Mouse (Mus musculus): ENCODE measurements around the gene Dpf3. TPM values are rescaled to one million over a fixed set of nuclear protein-coding genes. Genes with fewer than 3 reads are reported as not detected.

Dpf3 gene
- polyA plus RNA-seq, 1 experiment: 0.52 TPM

DNA sequence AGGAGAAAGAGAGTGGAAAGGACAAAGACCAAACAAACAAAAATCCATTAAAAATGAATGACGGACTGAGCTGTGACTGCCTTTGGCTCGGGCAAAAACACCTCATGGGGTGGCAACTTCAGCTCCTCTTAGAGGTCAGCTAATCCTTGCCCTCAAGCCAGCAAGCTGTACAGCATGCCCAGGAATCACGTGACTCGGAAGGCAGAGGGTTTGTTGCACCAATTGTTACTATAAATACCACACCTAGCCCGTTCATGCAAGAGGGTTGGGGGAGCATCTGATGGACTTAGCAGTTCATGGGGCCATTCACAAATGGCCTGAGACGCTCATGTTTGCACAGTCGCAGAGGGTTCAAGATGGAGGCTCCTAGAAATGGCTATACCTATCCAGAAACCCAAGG is 253.9 kb downstream of the Dpf3 start:
- Histone ChIP-seq H3ac (ENCODE audit: control insufficient read depth, insufficient read length) (no peak overlapping the region), H3K4me3 (no peak overlapping the region), H3K79me2 (ENCODE audit: control insufficient read depth, insufficient read depth) (no peaks in the 10 kb centered on the region), H3K27me3 (ENCODE audit: control insufficient read depth, insufficient read depth, insufficient read length) (no peaks in the 10 kb centered on the region), H3K36me3 (ENCODE audit: control insufficient read depth, insufficient read depth) (no peaks in the 10 kb centered on the region), H3K4me2 (ENCODE audit: low read depth) (no peak overlapping the region)
- TF ChIP-seq MYOG (IDR thresholded peaks at IDR 0.05; ENCODE audit: control insufficient read depth in 1 of 3, insufficient read depth in 1 of 3, insufficient read length in 2 of 3, low read depth in 2 of 3): no peak
- no peak for TF ChIP-seq USF1 (IDR thresholded peaks at IDR 0.05; ENCODE audit: low read depth)
- no peak for TF ChIP-seq SRF (IDR thresholded peaks at IDR 0.05; ENCODE audit: control insufficient read depth, insufficient read length, low read depth)
- TF ChIP-seq TCF12 (IDR thresholded peaks at IDR 0.05; ENCODE audit: insufficient read depth, poor library complexity, severe bottlenecking): no peak
- TF ChIP-seq MAX (IDR thresholded peaks at IDR 0.05; ENCODE audit: low read depth): no peak
- no peak for TF ChIP-seq CEBPB (IDR thresholded peaks at IDR 0.05; ENCODE audit: insufficient read depth, poor library complexity, severe bottlenecking)
- no peak for TF ChIP-seq POLR2AphosphoS2 (IDR thresholded peaks at IDR 0.05; ENCODE audit: insufficient read length, low read depth)
- no peak for TF ChIP-seq POLR2A (IDR thresholded peaks at IDR 0.05; ENCODE audit: insufficient read length, low read depth)
- TF ChIP-seq TCF3 (IDR thresholded peaks at IDR 0.05; ENCODE audit: insufficient read length, low read depth): no peak
- no peak for TF ChIP-seq E2F4 (IDR thresholded peaks at IDR 0.05; ENCODE audit: insufficient read depth)
- no peak for TF ChIP-seq MYOD1 (IDR thresholded peaks at IDR 0.05; ENCODE audit: control insufficient read depth in 1 of 3, insufficient read length in 2 of 3, low read depth in 2 of 3)
- TF ChIP-seq REST (IDR thresholded peaks at IDR 0.05; ENCODE audit: insufficient read depth, insufficient read length): no peak

- H3ac ChIP-seq (ENCODE audit: control insufficient read depth, insufficient read length): no peak overlapping the region
- no peak overlapping the region for H3K4me2 ChIP-seq (ENCODE audit: low read depth)
- no peaks in the 10 kb centered on the region for H3K27me3 ChIP-seq (ENCODE audit: control insufficient read depth, insufficient read depth, insufficient read length)
- H3K36me3 ChIP-seq (ENCODE audit: control insufficient read depth, insufficient read depth): no peaks in the 10 kb centered on the region
- TF ChIP-seq MYOD1 (IDR thresholded peaks at IDR 0.05; ENCODE audit: control insufficient read depth in 1 of 3, insufficient read length in 2 of 3, low read depth in 2 of 3): no peak
- no peak for TF ChIP-seq SRF (IDR thresholded peaks at IDR 0.05; ENCODE audit: control insufficient read depth, insufficient read length, low read depth)
- TF ChIP-seq TCF12 (IDR thresholded peaks at IDR 0.05; ENCODE audit: insufficient read depth, poor library complexity, severe bottlenecking): no peak
- TF ChIP-seq MAX (IDR thresholded peaks at IDR 0.05; ENCODE audit: low read depth): no peak
- no peak for TF ChIP-seq E2F4 (IDR thresholded peaks at IDR 0.05; ENCODE audit: insufficient read depth)
- TF ChIP-seq MYOG (IDR thresholded peaks at IDR 0.05; ENCODE audit: control insufficient read depth in 1 of 3, insufficient read depth in 1 of 3, insufficient read length in 2 of 3, low read depth in 2 of 3): no peak
- no peak for TF ChIP-seq REST (IDR thresholded peaks at IDR 0.05; ENCODE audit: insufficient read depth, insufficient read length)
- TF ChIP-seq POLR2A (IDR thresholded peaks at IDR 0.05; ENCODE audit: insufficient read length, low read depth): no peak
- TF ChIP-seq TCF3 (IDR thresholded peaks at IDR 0.05; ENCODE audit: insufficient read length, low read depth): no peak
- no peak for TF ChIP-seq POLR2AphosphoS2 (IDR thresholded peaks at IDR 0.05; ENCODE audit: insufficient read length, low read depth)
- no peak for TF ChIP-seq CEBPB (IDR thresholded peaks at IDR 0.05; ENCODE audit: insufficient read depth, poor library complexity, severe bottlenecking)
- TF ChIP-seq USF1 (IDR thresholded peaks at IDR 0.05; ENCODE audit: low read depth): no peak
- no peaks in the 10 kb centered on the region for H3K79me2 ChIP-seq (ENCODE audit: control insufficient read depth, insufficient read depth)
- H3K4me3 ChIP-seq: no peak overlapping the region
Measured at GRCm38 (mm10) chr12:83232916-83233315, 254.6 kb downstream of the Dpf3 start.

DNA sequence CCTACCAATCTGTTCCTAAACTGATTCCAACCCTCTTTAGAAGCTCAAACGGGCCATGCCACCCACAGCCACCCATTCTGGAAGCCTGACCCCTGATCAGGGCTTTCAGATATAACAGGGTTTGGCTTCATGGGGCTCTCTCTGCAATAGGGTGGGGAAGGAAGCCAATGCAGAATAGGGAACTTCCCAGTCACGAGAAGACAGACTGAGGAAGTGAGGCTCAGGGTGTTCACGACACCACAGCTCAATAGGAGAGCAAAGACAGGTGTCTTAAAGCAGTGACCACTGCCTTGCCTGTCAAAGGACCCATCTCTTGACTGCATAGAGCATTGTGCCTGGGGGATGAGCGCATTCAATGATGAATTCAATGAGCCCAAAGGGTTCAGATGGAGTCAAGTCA is 256.3 kb downstream of the Dpf3 start:
- Histone ChIP-seq H3K79me2 (ENCODE audit: control insufficient read depth, insufficient read depth) (no peaks in the 10 kb centered on the region), H3ac (ENCODE audit: control insufficient read depth, insufficient read length) (no peak overlapping the region), H3K4me2 (ENCODE audit: low read depth) (no peak overlapping the region), H3K27me3 (ENCODE audit: control insufficient read depth, insufficient read depth, insufficient read length) (no peaks in the 10 kb centered on the region), H3K36me3 (ENCODE audit: control insufficient read depth, insufficient read depth) (no peaks in the 10 kb centered on the region), H3K4me3 (no peak overlapping the region)
- TF ChIP-seq USF1 (IDR thresholded peaks at IDR 0.05; ENCODE audit: low read depth) (no peak), REST (IDR thresholded peaks at IDR 0.05; ENCODE audit: insufficient read depth, insufficient read length) (no peak), MYOD1 (IDR thresholded peaks at IDR 0.05; ENCODE audit: control insufficient read depth in 1 of 3, insufficient read length in 2 of 3, low read depth in 2 of 3) (no peak), POLR2AphosphoS2 (IDR thresholded peaks at IDR 0.05; ENCODE audit: insufficient read length, low read depth) (no peak), POLR2A (IDR thresholded peaks at IDR 0.05; ENCODE audit: insufficient read length, low read depth) (no peak), E2F4 (IDR thresholded peaks at IDR 0.05; ENCODE audit: insufficient read depth) (no peak), SRF (IDR thresholded peaks at IDR 0.05; ENCODE audit: control insufficient read depth, insufficient read length, low read depth) (no peak), MYOG (IDR thresholded peaks at IDR 0.05; ENCODE audit: control insufficient read depth in 1 of 3, insufficient read depth in 1 of 3, insufficient read length in 2 of 3, low read depth in 2 of 3) (no peak), TCF12 (IDR thresholded peaks at IDR 0.05; ENCODE audit: insufficient read depth, poor library complexity, severe bottlenecking) (no peak), CEBPB (IDR thresholded peaks at IDR 0.05; ENCODE audit: insufficient read depth, poor library complexity, severe bottlenecking) (no peak), MAX (IDR thresholded peaks at IDR 0.05; ENCODE audit: low read depth) (no peak), TCF3 (IDR thresholded peaks at IDR 0.05; ENCODE audit: insufficient read length, low read depth) (no peak)

DNA sequence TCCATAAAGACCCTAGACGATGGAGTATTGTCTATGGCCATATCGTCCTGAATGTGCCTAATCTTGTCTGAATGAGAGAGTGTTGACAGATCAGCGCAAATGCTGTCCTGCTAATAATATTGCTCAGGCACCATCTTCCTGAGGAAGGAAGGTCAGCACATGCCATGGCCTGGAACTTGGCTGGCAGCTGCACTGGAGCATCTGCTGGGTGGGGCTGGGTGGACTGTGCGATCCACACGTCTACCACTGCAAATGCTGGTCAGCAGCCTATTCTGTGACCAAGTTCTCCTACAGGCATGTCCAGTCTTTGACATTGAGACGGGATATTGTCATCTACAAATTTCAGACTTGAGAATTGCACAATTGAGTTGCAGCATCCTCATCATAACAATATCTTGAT is 257.8 kb downstream of the Dpf3 start:
- no peak for TF ChIP-seq SRF (IDR thresholded peaks at IDR 0.05; ENCODE audit: control insufficient read depth, insufficient read length, low read depth)
- peak in 1 of 3 experiments; percentile 88 for TF ChIP-seq MYOD1 (IDR thresholded peaks at IDR 0.05; ENCODE audit: control insufficient read depth in 1 of 3, insufficient read length in 2 of 3, low read depth in 2 of 3)
- peak in 2 of 3 experiments; percentile 27 to 56 for TF ChIP-seq MYOG (IDR thresholded peaks at IDR 0.05; ENCODE audit: control insufficient read depth in 1 of 3, insufficient read depth in 1 of 3, insufficient read length in 2 of 3, low read depth in 2 of 3)
- no peak for TF ChIP-seq TCF3 (IDR thresholded peaks at IDR 0.05; ENCODE audit: insufficient read length, low read depth)
- H3K4me2 ChIP-seq (ENCODE audit: low read depth): no peak overlapping the region
- H3K27me3 ChIP-seq (ENCODE audit: control insufficient read depth, insufficient read depth, insufficient read length): no peaks in the 10 kb centered on the region
- H3ac ChIP-seq (ENCODE audit: control insufficient read depth, insufficient read length): no peak overlapping the region
- H3K79me2 ChIP-seq (ENCODE audit: control insufficient read depth, insufficient read depth): no peaks in the 10 kb centered on the region
- H3K4me3 ChIP-seq: no peak overlapping the region
- H3K36me3 ChIP-seq (ENCODE audit: control insufficient read depth, insufficient read depth): no peaks in the 10 kb centered on the region

DNA sequence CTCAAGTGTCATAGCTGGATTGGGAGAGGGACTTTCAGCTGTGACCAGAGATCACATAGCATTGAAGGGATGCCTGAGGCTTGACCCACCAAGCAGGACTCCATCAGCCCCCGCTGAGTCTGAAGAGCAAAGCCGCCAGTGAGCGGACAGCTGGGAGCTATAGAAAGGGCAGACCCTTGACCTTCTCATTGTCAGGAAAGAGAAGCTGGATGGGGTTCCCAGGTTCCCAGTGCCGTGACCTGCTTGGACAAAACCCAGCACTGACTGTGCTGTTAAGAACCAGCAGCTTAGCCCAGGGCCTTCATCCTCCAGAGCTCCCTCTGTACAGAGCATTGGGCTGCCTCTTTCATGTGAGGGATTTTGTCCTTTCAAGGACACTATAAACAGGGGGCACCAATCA is 260.5 kb downstream of the Dpf3 start:
- no peaks in the 10 kb centered on the region for H3K79me2 ChIP-seq (ENCODE audit: control insufficient read depth, insufficient read depth)

More for the DNA sequence above, 260.5 kb downstream of the Dpf3 start:
- TF ChIP-seq TCF12 (IDR thresholded peaks at IDR 0.05; ENCODE audit: insufficient read depth, poor library complexity, severe bottlenecking): no peak
- no peak for TF ChIP-seq CEBPB (IDR thresholded peaks at IDR 0.05; ENCODE audit: insufficient read depth, poor library complexity, severe bottlenecking)
- no peak for TF ChIP-seq MAX (IDR thresholded peaks at IDR 0.05; ENCODE audit: low read depth)
- no peak for TF ChIP-seq TCF3 (IDR thresholded peaks at IDR 0.05; ENCODE audit: insufficient read length, low read depth)
- no peak for TF ChIP-seq POLR2AphosphoS2 (IDR thresholded peaks at IDR 0.05; ENCODE audit: insufficient read length, low read depth)
- TF ChIP-seq REST (IDR thresholded peaks at IDR 0.05; ENCODE audit: insufficient read depth, insufficient read length): no peak
- TF ChIP-seq USF1 (IDR thresholded peaks at IDR 0.05; ENCODE audit: low read depth): no peak
- no peak overlapping the region for H3K4me2 ChIP-seq (ENCODE audit: low read depth)
- no peaks in the 10 kb centered on the region for H3K36me3 ChIP-seq (ENCODE audit: control insufficient read depth, insufficient read depth)
- H3ac ChIP-seq (ENCODE audit: control insufficient read depth, insufficient read length): no peak overlapping the region
- no peak overlapping the region for H3K4me3 ChIP-seq
- H3K27me3 ChIP-seq (ENCODE audit: control insufficient read depth, insufficient read depth, insufficient read length): no peaks in the 10 kb centered on the region
